Mouse (Mus musculus) midbrain, embryonic 14.5 days (tissue): Measurements from ENCODE around the gene Scn2b. TPM values are rescaled to one million over a fixed set of nuclear protein-coding genes. Genes with fewer than 3 reads are reported as not detected.
A peak's percentile ranks its signal among the peaks of the same experiment; 100 is the strongest.

ENCODE experiments used
- ATAC-seq: fragments of 200-750 bp; cut with Nextera tagmentation; 2 replicates; pipeline ENCODE4 v1.8.0; 2017; ENCODE audit warnings: moderate number of reproducible peaks, moderate library complexity; ENCODE audit not compliant: low FRiP score, low TSS enrichment
- DNase-seq: peaks from one replicate; pipeline ENCODE4 v3.0.0-alpha.2; 2015
- H3K27ac ChIP-seq: fragments of 300-500 bp; sonication (generic); replicated peaks from 2 replicates; pipeline ENCODE4 v1.5.1; 2014; ENCODE audit warnings: mild to moderate bottlenecking, low read depth, low read length, moderate library complexity
- H3K27me3 ChIP-seq: fragments of 300-500 bp; sonication (generic); 2 replicates; pipeline ENCODE4 v1.6.1; 2014; ENCODE audit warnings: low read length, control low read depth, mixed read lengths; ENCODE audit not compliant: control insufficient read depth, insufficient read depth
- H3K36me3 ChIP-seq: fragments of 300-500 bp; sonication (generic); 2 replicates; pipeline ENCODE4 v1.6.1; 2014; ENCODE audit warnings: low read length, control low read depth; ENCODE audit not compliant: control insufficient read depth, insufficient read depth
- H3K4me1 ChIP-seq: fragments of 300-500 bp; sonication (generic); 2 replicates; pipeline ENCODE4 v1.6.1; 2014; ENCODE audit warnings: mild to moderate bottlenecking, antibody characterized with exemption, low read length, control low read depth; ENCODE audit not compliant: control insufficient read depth, insufficient read depth
- H3K4me2 ChIP-seq: fragments of 300-500 bp; sonication (generic); 2 replicates; pipeline ENCODE4 v1.6.1; 2014; ENCODE audit warnings: mild to moderate bottlenecking, low read length, moderate library complexity
- H3K4me3 ChIP-seq: fragments of 300-500 bp; sonication (generic); replicated peaks from 2 replicates; pipeline ENCODE4 v1.5.1; 2014; ENCODE audit warnings: low read depth, low read length
- H3K9ac ChIP-seq: fragments of 300-500 bp; sonication (generic); replicated peaks from 2 replicates; pipeline ENCODE4 v1.6.1; 2014; ENCODE audit warnings: mild to moderate bottlenecking, low read length, moderate library complexity
- H3K9me3 ChIP-seq: fragments of 300-500 bp; sonication (generic); 2 replicates; pipeline ENCODE4 v1.6.1; 2016; ENCODE audit warnings: low read length, control low read depth, mixed read lengths; ENCODE audit not compliant: control insufficient read depth
- WGBS: fragments of 180-500 bp; shearing (Covaris S2); extraction: QIAGEN DNeasy Blood & Tissue Kit; methylation state at CpG from one replicate; pipeline ENCODE4 v1.1.7; 2014; 5-methylcytosine and 5-hydroxymethylcytosine counted together
- polyA plus RNA-seq: library from polyadenylated mRNA; unstranded; fragments of >200 nt; fragmentation: Nextera tagmentation; extraction: Ambion mirVana; gene quantifications from 2 replicates; pipeline ENCODE4 v1.2.1, GENCODE M21; 2014

Gene Scn2b
- polyA plus RNA-seq, 1 experiment from 2014 or later, result 6.6 TPM

DNA sequence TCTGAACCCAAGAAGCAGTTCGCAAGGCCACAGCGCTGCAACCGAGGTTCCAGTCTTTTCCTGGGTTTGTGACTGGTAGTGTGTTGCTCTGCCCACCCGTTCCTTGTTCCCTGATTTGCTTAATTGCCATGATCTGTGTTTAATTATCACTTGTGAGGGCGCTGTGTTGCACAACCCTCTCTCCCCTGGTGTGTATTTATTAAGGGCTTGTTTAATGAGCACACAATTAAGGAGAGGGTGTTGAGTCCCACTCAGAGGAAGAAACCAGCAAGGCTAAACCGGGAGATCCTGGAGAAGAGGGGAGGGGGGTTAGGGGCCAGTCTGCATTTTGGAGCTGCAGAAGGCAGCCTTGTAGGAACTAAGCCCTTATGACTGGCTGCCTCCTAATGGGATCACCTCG, 23.4 kb downstream of the Scn2b start:
- DNase-seq, result no peak
- Histone ChIP-seq H3K4me1 (peaks cover 12% of the 10 kb centered on the region), H3K36me3 (no peaks in the 10 kb centered on the region), H3K9ac (no peak overlapping the region), H3K27ac (no peak overlapping the region), H3K4me2 (no peak overlapping the region), H3K27me3 (peaks cover 80% of the 10 kb centered on the region), H3K9me3 (no peaks in the 10 kb centered on the region), H3K4me3 (no peak overlapping the region)
- WGBS, result 56% methylated on average over 7 of the region's 7 CpGs
- no peak for ATAC-seq

DNA sequence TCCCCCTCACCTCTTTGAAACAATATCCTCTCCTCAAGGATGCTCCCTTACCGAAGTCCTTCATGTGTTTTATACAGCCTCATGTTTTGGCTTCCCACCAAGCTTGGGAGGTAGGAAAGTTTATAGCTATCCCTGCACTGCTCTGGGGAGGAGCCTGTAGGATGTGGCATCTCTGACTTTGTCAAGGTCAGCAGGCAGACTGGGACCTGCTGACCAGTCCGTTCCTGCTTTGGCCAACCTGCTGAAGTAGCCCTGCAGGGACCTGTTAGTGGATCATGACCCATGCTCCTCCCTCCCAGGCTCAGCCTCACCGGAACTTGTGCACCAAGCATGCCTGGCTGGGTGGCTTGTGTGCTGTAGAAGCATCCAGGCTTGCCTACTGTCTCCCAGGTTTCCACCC, 25.1 kb downstream of the Scn2b start:
- no peak overlapping the region for H3K9ac ChIP-seq
- no peak overlapping the region for H3K4me3 ChIP-seq
- H3K9me3 ChIP-seq, result no peaks in the 10 kb centered on the region
- peaks cover 74% of the 10 kb centered on the region for H3K27me3 ChIP-seq
- WGBS, result 64% methylated on average over 3 of the region's 3 CpGs
- DNase-seq, result no peak
- ATAC-seq, result no peak
- peaks cover 14% of the 10 kb centered on the region for H3K4me1 ChIP-seq
- no peak overlapping the region for H3K27ac ChIP-seq
- no peaks in the 10 kb centered on the region for H3K36me3 ChIP-seq
- H3K4me2 ChIP-seq, result no peak overlapping the region

- Histone ChIP-seq H3K4me1 (peaks cover 7% of the 10 kb centered on the region; the same call in 1 of the 2 replicates), H3K9ac (no peak overlapping the region; the same call in 1 of the 2 replicates), H3K4me3 (peak overlapping the region; percentile 31), H3K36me3 (no peaks in the 10 kb centered on the region), H3K9me3 (no peaks in the 10 kb centered on the region), H3K27me3 (peaks cover 44% of the 10 kb centered on the region), H3K27ac (no peak overlapping the region), H3K4me2 (peak overlapping the region; percentile 56)
- WGBS, result 2% methylated on average over 27 of the region's 27 CpGs
- peak; percentile 27 for DNase-seq
- ATAC-seq, result no peak
Measured at GRCm38 (mm10) chr9:45145533-45146266, 28.1 kb downstream of the Scn2b start.

- no peak overlapping the region for H3K27ac ChIP-seq
- no peak for ATAC-seq
- under 1% methylated on average over 5 of the region's 5 CpGs for WGBS
- DNase-seq, result peak; percentile 86
- H3K36me3 ChIP-seq, result no peaks in the 10 kb centered on the region
- H3K4me2 ChIP-seq, result peak overlapping the region; percentile 56
- peaks cover 7% of the 10 kb centered on the region; the same call in 1 of the 2 replicates for H3K4me1 ChIP-seq
- H3K9me3 ChIP-seq, result no peaks in the 10 kb centered on the region
- peak overlapping the region; percentile 31 for H3K4me3 ChIP-seq
- H3K9ac ChIP-seq, result no peak overlapping the region; the same call in 1 of the 2 replicates
- peaks cover 40% of the 10 kb centered on the region for H3K27me3 ChIP-seq
Measured at GRCm38 (mm10) chr9:45146267-45146597, 28.6 kb downstream of the Scn2b start.

DNA sequence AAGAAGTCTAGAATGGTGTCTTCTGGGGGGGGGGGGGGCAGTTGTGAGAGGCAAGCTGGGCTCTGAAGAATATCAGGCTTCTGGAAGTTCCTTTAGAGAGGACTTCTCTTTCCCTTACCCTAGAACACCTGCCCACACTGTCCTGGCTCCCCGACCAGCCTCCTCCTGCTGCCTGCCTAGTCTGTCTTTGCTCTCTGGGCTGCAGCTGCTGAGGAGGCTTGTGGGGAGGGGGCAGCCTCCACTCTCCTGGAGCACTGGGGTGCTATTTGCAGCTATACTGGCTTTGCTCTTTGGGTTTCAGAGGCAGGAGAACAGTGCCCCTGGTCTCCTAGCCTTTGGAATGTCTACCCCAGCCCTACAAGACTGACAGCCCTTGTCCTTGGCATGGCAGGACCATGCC, 33.4 kb downstream of the Scn2b start:
- DNase-seq, result no peak
- ATAC-seq, result no peak
- peaks cover 2% of the 10 kb centered on the region; the same call in 1 of the 2 replicates for H3K4me1 ChIP-seq
- no peak overlapping the region for H3K27ac ChIP-seq
- H3K36me3 ChIP-seq, result no peaks in the 10 kb centered on the region
- WGBS, result 54% methylated on average over 1 of the region's 1 CpGs
- no peak overlapping the region for H3K9ac ChIP-seq
- H3K27me3 ChIP-seq, result peaks cover 11% of the 10 kb centered on the region
- no peak overlapping the region for H3K4me2 ChIP-seq
- H3K4me3 ChIP-seq, result no peak overlapping the region
- no peaks in the 10 kb centered on the region for H3K9me3 ChIP-seq

DNA sequence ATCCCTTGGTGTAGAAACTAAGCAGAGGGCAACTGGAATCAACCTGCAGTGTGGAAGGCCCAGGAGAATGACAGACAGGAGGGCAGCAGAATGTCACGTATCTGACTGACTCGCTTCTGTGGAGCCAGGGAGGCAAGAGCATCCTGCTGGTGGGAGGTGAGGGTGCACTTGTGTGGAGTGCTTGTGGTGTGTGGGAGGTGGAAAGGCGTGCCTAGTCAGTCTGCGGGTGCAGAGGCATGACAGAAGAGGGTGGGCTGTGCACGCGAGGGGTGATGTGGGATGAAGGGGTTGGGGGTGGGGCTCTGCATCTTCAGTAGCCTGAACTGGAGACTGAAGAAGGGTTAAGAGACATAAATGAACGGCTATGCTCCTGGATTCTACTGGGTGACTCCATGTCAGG, 35.8 kb downstream of the Scn2b start:
- DNase-seq, result no peak
- ATAC-seq, result no peak
- no peak overlapping the region for H3K4me3 ChIP-seq
- WGBS, result 76% methylated on average over 7 of the region's 7 CpGs
- H3K36me3 ChIP-seq, result no peaks in the 10 kb centered on the region
- H3K4me2 ChIP-seq, result no peak overlapping the region
- H3K27me3 ChIP-seq, result no peaks in the 10 kb centered on the region
- H3K9ac ChIP-seq, result no peak overlapping the region
- no peaks in the 10 kb centered on the region for H3K4me1 ChIP-seq
- H3K27ac ChIP-seq, result no peak overlapping the region
- H3K9me3 ChIP-seq, result no peaks in the 10 kb centered on the region

DNA sequence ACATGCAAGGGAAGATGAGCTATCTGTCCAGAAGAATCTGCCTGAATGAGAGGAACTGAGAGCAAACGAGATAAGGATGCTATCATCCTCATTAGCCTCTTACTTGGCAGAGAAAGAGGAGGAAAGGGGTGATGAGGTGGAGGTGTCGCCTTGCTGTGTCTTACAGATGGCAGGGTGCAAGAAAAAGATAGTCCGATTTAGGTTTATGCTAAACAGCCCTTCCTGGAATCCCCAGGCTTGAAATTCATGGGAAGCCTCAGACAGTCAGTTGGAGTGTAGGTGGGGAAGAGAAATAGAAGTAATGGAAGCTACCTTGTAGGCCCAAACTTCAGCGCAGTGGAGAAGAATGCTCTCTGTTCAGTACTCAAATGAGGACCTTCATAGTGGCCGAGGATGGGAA, 50.3 kb downstream of the Scn2b start:
- Histone ChIP-seq H3K4me2 (no peak overlapping the region), H3K27ac (no peak overlapping the region), H3K4me3 (no peak overlapping the region), H3K27me3 (no peaks in the 10 kb centered on the region), H3K36me3 (no peaks in the 10 kb centered on the region), H3K9ac (no peak overlapping the region), H3K9me3 (no peaks in the 10 kb centered on the region), H3K4me1 (no peaks in the 10 kb centered on the region)
- DNase-seq (no peak), ATAC-seq (no peak)
- 82% methylated on average over 5 of the region's 5 CpGs for WGBS

- WGBS, result 89% methylated on average over 5 of the region's 5 CpGs
Measured at GRCm38 (mm10) chr9:45170150-45170549, 52.6 kb downstream of the Scn2b start.

GRCm38 (mm10) chr9:45171073-45171610, 53.6 kb downstream of the Scn2b start:
- H3K27ac ChIP-seq, result no peak overlapping the region
- WGBS, result 74% methylated on average over 1 of the region's 1 CpGs
- H3K4me2 ChIP-seq, result no peak overlapping the region
- ATAC-seq (no peak), DNase-seq (no peak)
- no peaks in the 10 kb centered on the region for H3K27me3 ChIP-seq
- H3K9me3 ChIP-seq, result no peaks in the 10 kb centered on the region
- H3K36me3 ChIP-seq, result no peaks in the 10 kb centered on the region
- no peak overlapping the region for H3K4me3 ChIP-seq
- H3K9ac ChIP-seq, result no peak overlapping the region
- no peaks in the 10 kb centered on the region for H3K4me1 ChIP-seq

More at GRCm38 (mm10) chr9:45170150-45170549, 52.6 kb downstream of the Scn2b start:
- no peak for ATAC-seq
- no peaks in the 10 kb centered on the region for H3K9me3 ChIP-seq
- H3K27ac ChIP-seq, result no peak overlapping the region
- no peak overlapping the region for H3K4me2 ChIP-seq
- no peak overlapping the region for H3K9ac ChIP-seq
- no peaks in the 10 kb centered on the region for H3K36me3 ChIP-seq
- no peaks in the 10 kb centered on the region for H3K4me1 ChIP-seq
- no peak for DNase-seq
- no peak overlapping the region for H3K4me3 ChIP-seq
- no peaks in the 10 kb centered on the region for H3K27me3 ChIP-seq
